Mouse (Mus musculus): ENCODE data around the gene Phtf2. TPM values are rescaled to one million over a fixed set of nuclear protein-coding genes. Genes with fewer than 3 reads are reported as not detected.

Gene Phtf2
- 21.2 and 21.4 TPM in 2 replicates for polyA plus RNA-seq (2014; fragmentation: Nextera tagmentation; extraction: Ambion mirVana)

DNA sequence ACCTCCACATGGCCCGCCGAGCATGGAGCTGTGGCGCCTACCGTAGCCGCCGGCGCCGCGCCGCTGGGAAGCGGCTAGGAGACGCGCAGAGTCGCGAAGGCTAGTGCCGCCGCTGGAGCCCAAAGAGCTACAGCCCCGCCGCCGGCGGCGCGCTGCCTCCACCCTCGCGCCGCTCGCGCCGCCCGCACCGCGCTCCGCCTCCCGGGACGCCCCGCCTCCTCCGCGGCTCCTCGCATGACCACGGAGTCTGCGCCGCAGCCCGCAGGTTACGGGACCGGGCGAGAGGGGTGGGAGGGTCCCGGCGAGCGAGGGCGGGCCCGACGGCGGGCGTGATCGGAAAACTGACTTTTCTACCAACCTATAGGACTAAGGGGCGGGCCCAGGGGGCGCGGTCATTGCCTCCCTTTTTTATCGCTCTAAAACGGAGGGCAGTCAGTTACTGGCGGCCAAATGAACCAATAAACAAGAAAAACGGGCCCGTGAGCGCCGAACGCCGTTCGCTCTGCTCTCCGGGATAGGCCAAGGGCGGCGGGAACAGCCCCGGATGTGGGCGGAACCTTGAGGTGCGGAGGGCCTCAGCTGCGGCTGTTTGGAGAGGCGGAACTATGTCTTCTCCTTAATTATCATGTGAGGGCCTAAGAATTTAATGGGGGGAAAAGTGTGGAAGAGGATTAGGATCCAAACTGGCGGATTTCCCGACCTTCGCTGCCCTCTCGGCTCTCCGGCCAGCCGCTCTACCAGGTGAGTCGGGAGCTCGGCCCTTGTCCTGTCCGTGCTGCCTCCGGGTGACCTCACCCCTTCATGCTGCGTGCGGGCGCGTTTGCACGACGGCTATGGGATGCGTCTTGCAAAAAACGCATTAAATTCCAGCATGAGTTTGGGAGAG, at the start of gene Phtf2, which contains the start of gene Tmem60:
TSS of gene Phtf2 (minus strand) at position 210 of the 886 bp plus-strand sequence.
TSS of gene Tmem60 (plus strand) at position 277 of the 886 bp plus-strand sequence.
- Histone ChIP-seq H3K9ac (ENCODE audit: low read depth, low read length) (peak within 1 kb of the TSS; percentile 84), H3K4me3 (ENCODE audit: low read depth, low read length) (peak within 1 kb of the TSS; percentile 85), H3K27me3 (ENCODE audit: control insufficient read depth, insufficient read depth, low read length) (no peaks in the 10 kb centered on the region), H3K9me3 (ENCODE audit: control insufficient read depth, low read length) (no peaks in the 10 kb centered on the region), H3K4me1 (replicated peaks; ENCODE audit: control insufficient read depth, insufficient read depth, low read length) (no peaks in the 10 kb centered on the region), H3K27ac (ENCODE audit: low read depth, low read length) (peak within 1 kb of the TSS; percentile 96), H3K36me3 (ENCODE audit: control insufficient read depth, insufficient read depth, low read length) (no peaks in the 10 kb centered on the region), H3K4me2 (replicated peaks; ENCODE audit: low read depth, low read length) (peak within 1 kb of the TSS; percentile 67)
- WGBS: under 1% methylated on average over 78 of the region's 94 CpGs
- DNase-seq (ENCODE audit: low spot score) (peak; percentile 98), ATAC-seq (ENCODE audit: low FRiP score) (peak; percentile 99)

DNA sequence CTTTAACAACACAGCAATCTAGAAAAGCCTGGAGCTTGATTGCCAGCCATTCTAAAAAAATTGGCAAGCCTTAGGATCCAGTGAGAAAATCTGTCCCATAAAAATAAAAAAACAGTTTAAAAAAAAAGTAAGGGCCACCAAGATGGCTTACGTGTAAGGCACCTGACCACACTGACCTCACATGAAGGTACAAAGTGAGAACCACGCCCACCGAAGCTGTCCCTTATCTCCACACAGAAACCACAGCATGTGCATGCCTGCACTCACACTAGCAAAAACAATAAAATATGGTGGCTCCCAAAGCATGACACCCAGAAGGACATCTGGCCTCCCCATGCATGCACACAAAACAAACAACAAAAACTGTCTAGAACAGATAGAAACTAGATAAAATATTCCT, 49.4 kb upstream of the Phtf2 start:
- DNase-seq (ENCODE audit: low spot score) (no peak), ATAC-seq (ENCODE audit: low FRiP score) (no peak)
- H3K36me3 ChIP-seq (ENCODE audit: control insufficient read depth, insufficient read depth, low read length): no peaks in the 10 kb centered on the region
- no peak overlapping the region for H3K4me3 ChIP-seq (ENCODE audit: low read depth, low read length)
- no peaks in the 10 kb centered on the region for H3K27me3 ChIP-seq (ENCODE audit: control insufficient read depth, insufficient read depth, low read length)
- H3K4me2 ChIP-seq (replicated peaks; ENCODE audit: low read depth, low read length): no peak overlapping the region
- no peak overlapping the region for H3K27ac ChIP-seq (ENCODE audit: low read depth, low read length)
- no peaks in the 10 kb centered on the region for H3K4me1 ChIP-seq (replicated peaks; ENCODE audit: control insufficient read depth, insufficient read depth, low read length)
- H3K9ac ChIP-seq (ENCODE audit: low read depth, low read length): no peak overlapping the region
- no peaks in the 10 kb centered on the region for H3K9me3 ChIP-seq (ENCODE audit: control insufficient read depth, low read length)
- WGBS: 86% methylated on average over 3 of the region's 3 CpGs

DNA sequence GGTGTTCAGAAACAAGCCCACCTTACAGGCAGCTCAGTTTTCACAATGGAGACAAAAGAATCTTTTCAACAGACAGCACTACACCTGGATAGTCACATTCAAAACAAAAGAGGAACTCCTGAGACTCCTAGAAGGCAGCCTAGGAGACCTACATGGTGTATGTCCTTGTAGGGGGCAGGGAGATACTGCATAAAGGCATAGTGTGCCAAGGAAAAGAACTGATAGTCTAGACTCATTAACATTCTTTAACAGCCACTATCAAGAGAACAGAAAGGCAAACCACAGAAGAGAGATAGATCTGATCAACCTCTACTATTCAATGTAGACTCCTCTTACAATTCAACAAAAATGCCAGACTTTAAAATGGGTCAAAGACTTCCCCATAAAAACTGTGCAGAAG, 48.5 kb upstream of the Phtf2 start:
- no peak overlapping the region for H3K4me3 ChIP-seq (ENCODE audit: low read depth, low read length)
- H3K4me1 ChIP-seq (replicated peaks; ENCODE audit: control insufficient read depth, insufficient read depth, low read length): no peaks in the 10 kb centered on the region
- no peak for ATAC-seq (ENCODE audit: low FRiP score)
- no peak overlapping the region for H3K4me2 ChIP-seq (replicated peaks; ENCODE audit: low read depth, low read length)
- no peaks in the 10 kb centered on the region for H3K27me3 ChIP-seq (ENCODE audit: control insufficient read depth, insufficient read depth, low read length)
- no peaks in the 10 kb centered on the region for H3K9me3 ChIP-seq (ENCODE audit: control insufficient read depth, low read length)
- DNase-seq (ENCODE audit: low spot score): no peak
- H3K9ac ChIP-seq (ENCODE audit: low read depth, low read length): no peak overlapping the region
- H3K27ac ChIP-seq (ENCODE audit: low read depth, low read length): no peak overlapping the region
- no peaks in the 10 kb centered on the region for H3K36me3 ChIP-seq (ENCODE audit: control insufficient read depth, insufficient read depth, low read length)

DNA sequence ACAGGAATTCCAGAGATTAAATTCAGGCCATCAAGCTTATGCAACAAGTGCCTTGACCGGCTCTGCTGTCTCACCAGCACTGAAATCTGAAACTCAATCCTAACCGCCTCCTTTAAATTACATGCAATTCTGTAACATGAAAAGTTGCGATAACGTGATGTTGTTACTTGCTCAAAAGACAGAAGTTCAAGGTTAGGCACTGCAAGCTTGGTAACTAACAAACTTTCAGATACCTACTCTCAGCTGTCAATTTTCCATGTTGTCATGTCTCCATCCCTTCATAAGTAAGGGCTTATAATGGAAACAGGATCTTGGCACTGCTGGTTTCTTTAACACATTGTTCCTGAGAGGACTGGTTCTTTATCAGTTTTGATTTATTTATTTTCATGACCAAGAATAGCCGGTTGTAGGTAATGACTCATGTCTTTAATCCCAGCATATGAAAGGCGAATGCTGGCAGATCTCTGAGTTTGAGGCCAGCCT, 47.8 kb upstream of the Phtf2 start:
- H3K27me3 ChIP-seq (ENCODE audit: control insufficient read depth, insufficient read depth, low read length): no peaks in the 10 kb centered on the region
- H3K4me3 ChIP-seq (ENCODE audit: low read depth, low read length): no peak overlapping the region
- H3K9me3 ChIP-seq (ENCODE audit: control insufficient read depth, low read length): no peaks in the 10 kb centered on the region
- WGBS: 84% methylated on average over 6 of the region's 6 CpGs
- ATAC-seq (ENCODE audit: low FRiP score): no peak
- no peaks in the 10 kb centered on the region for H3K36me3 ChIP-seq (ENCODE audit: control insufficient read depth, insufficient read depth, low read length)
- no peak for DNase-seq (ENCODE audit: low spot score)
- H3K9ac ChIP-seq (ENCODE audit: low read depth, low read length): no peak overlapping the region
- no peak overlapping the region for H3K4me2 ChIP-seq (replicated peaks; ENCODE audit: low read depth, low read length)
- H3K27ac ChIP-seq (ENCODE audit: low read depth, low read length): no peak overlapping the region
- H3K4me1 ChIP-seq (replicated peaks; ENCODE audit: control insufficient read depth, insufficient read depth, low read length): no peaks in the 10 kb centered on the region

DNA sequence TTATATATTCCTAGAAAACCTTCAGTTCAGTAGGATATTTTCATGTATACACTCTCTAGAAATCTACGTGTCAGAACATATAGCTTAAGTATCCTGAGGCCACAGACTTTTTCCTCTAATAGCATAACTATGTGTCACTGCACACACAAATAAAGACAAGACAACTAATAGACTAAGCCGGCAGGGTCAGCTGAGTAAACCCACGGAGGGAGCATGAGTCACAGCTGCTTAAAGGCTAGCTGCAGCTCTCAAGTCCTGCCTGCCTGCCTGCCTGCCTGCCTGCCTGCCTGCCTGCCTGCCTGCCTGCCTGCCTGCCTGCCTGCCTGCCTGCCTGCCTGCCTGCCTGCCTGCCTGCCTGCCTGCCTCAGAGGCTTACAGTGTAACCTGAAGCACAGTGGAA, 43.5 kb upstream of the Phtf2 start:
- Histone ChIP-seq H3K9ac (ENCODE audit: low read depth, low read length) (no peak overlapping the region), H3K27me3 (ENCODE audit: control insufficient read depth, insufficient read depth, low read length) (no peaks in the 10 kb centered on the region), H3K4me2 (replicated peaks; ENCODE audit: low read depth, low read length) (no peak overlapping the region), H3K4me1 (replicated peaks; ENCODE audit: control insufficient read depth, insufficient read depth, low read length) (no peaks in the 10 kb centered on the region), H3K27ac (ENCODE audit: low read depth, low read length) (no peak overlapping the region), H3K9me3 (ENCODE audit: control insufficient read depth, low read length) (no peaks in the 10 kb centered on the region), H3K4me3 (ENCODE audit: low read depth, low read length) (no peak overlapping the region), H3K36me3 (ENCODE audit: control insufficient read depth, insufficient read depth, low read length) (no peaks in the 10 kb centered on the region)
- no peak for DNase-seq (ENCODE audit: low spot score)
- ATAC-seq (ENCODE audit: low FRiP score): no peak
- WGBS: 80% methylated on average over 3 of the region's 3 CpGs

DNA sequence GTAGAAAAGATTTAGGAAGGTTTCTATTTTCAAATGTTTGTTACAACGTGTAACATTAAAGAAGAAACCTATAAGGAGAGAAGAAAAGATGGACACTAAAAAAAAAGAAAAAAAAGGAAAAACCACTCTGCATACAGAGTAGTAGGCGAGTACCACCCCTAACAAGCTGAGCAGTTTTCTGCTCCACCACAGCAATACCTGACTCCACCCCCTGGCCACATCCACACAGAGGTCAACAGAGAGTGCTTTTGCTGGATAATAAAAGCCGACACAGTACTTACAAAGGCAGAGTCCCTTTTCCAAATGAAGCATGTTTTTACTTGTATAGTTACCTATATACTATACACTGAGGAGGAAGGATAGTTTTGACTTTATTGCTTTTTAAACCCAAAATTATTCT, 42.7 kb upstream of the Phtf2 start:
- DNase-seq (ENCODE audit: low spot score) (no peak), ATAC-seq (ENCODE audit: low FRiP score) (no peak)
- Histone ChIP-seq H3K9me3 (ENCODE audit: control insufficient read depth, low read length) (no peaks in the 10 kb centered on the region), H3K9ac (ENCODE audit: low read depth, low read length) (no peak overlapping the region), H3K36me3 (ENCODE audit: control insufficient read depth, insufficient read depth, low read length) (no peaks in the 10 kb centered on the region), H3K4me2 (replicated peaks; ENCODE audit: low read depth, low read length) (no peak overlapping the region), H3K27me3 (ENCODE audit: control insufficient read depth, insufficient read depth, low read length) (no peaks in the 10 kb centered on the region), H3K4me3 (ENCODE audit: low read depth, low read length) (no peak overlapping the region), H3K4me1 (replicated peaks; ENCODE audit: control insufficient read depth, insufficient read depth, low read length) (no peaks in the 10 kb centered on the region), H3K27ac (ENCODE audit: low read depth, low read length) (no peak overlapping the region)
- WGBS: 74% methylated on average over 3 of the region's 3 CpGs

DNA sequence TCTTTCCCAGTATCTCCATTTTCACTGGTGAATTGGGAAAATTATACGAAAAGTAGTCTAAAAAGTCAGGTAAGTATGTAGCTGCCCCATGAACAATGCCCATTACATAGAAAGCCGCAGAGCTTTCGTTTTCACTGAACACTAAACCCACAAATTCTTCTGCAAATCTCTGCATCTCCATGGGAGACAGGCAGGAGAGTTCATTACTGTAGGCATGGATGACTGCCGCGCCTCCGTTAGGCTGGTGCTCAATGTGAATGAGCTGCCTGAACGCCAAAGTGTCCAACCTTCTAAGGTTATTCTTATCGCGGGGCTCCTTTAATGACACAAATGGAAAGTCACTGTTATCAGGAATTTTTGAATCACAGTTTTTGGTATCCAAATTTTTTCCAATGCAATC, 37.6 kb upstream of the Phtf2 start:
- ATAC-seq (ENCODE audit: low FRiP score): no peak
- DNase-seq (ENCODE audit: low spot score): no peak
- Histone ChIP-seq H3K4me3 (ENCODE audit: low read depth, low read length) (no peak overlapping the region), H3K9ac (ENCODE audit: low read depth, low read length) (no peak overlapping the region), H3K4me1 (replicated peaks; ENCODE audit: control insufficient read depth, insufficient read depth, low read length) (no peaks in the 10 kb centered on the region), H3K9me3 (ENCODE audit: control insufficient read depth, low read length) (no peaks in the 10 kb centered on the region), H3K4me2 (replicated peaks; ENCODE audit: low read depth, low read length) (no peak overlapping the region), H3K36me3 (ENCODE audit: control insufficient read depth, insufficient read depth, low read length) (no peaks in the 10 kb centered on the region), H3K27ac (ENCODE audit: low read depth, low read length) (no peak overlapping the region), H3K27me3 (ENCODE audit: control insufficient read depth, insufficient read depth, low read length) (no peaks in the 10 kb centered on the region)
- 84% methylated on average over 9 of the region's 9 CpGs for WGBS

DNA sequence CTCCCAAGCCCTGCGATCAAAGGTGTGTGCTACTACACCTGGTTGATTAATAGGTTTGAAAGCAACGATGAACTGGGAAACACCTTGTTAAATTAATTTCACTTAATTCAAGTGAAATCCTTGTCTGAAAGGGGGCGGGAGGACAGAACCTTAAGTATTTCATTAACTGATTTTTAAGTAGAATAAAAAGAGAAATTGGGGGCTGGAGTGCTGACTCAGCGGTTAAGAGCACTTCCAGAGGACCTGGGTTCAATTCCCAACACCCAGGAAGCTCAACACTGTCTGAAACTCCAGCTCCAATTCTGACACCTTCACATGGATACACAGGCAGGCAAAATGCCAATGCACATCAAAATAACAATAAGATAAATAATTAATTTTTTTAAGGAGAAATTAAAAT, 37.0 kb upstream of the Phtf2 start:
- ATAC-seq (ENCODE audit: low FRiP score): no peak
- no peak overlapping the region for H3K27ac ChIP-seq (ENCODE audit: low read depth, low read length)
- H3K9ac ChIP-seq (ENCODE audit: low read depth, low read length): no peak overlapping the region
- H3K4me2 ChIP-seq (replicated peaks; ENCODE audit: low read depth, low read length): no peak overlapping the region
- 95% methylated on average over 4 of the region's 4 CpGs for WGBS
- H3K4me1 ChIP-seq (replicated peaks; ENCODE audit: control insufficient read depth, insufficient read depth, low read length): no peaks in the 10 kb centered on the region
- DNase-seq (ENCODE audit: low spot score): no peak
- no peaks in the 10 kb centered on the region for H3K36me3 ChIP-seq (ENCODE audit: control insufficient read depth, insufficient read depth, low read length)
- H3K4me3 ChIP-seq (ENCODE audit: low read depth, low read length): no peak overlapping the region
- H3K9me3 ChIP-seq (ENCODE audit: control insufficient read depth, low read length): no peaks in the 10 kb centered on the region
- no peaks in the 10 kb centered on the region for H3K27me3 ChIP-seq (ENCODE audit: control insufficient read depth, insufficient read depth, low read length)

All from hindbrain, embryonic 11.5 days (tissue).